Mouse (Mus musculus) E14TG2a.4 (cell line): ENCODE results near the gene Lpin1.

ENCODE experiments used
- H3K27me3 ChIP-seq: 2 replicates; pipeline ENCODE4 v1.6.1; 2014; ENCODE audit warnings: low read length, control low read depth; ENCODE audit not compliant: insufficient read depth
- H3K36me3 ChIP-seq: 2 replicates; pipeline ENCODE4 v1.6.1; 2014; ENCODE audit warnings: low read length, control low read depth; ENCODE audit not compliant: insufficient read depth
- H3K4me1 ChIP-seq: replicated peaks from 2 replicates; pipeline ENCODE4 v1.6.1; 2014; ENCODE audit warnings: low read depth, low read length, control low read depth
- H3K4me3 ChIP-seq: replicated peaks from 2 replicates; pipeline ENCODE4 v1.5.1; 2014; ENCODE audit warnings: mild to moderate bottlenecking, low read length
- H3K9me3 ChIP-seq: 2 replicates; pipeline ENCODE4 v1.6.1; 2014; ENCODE audit warnings: low read length, control low read depth
- CTCF ChIP-seq: conservative IDR thresholded peaks from 2 replicates; pipeline ENCODE4 v1.5.1; 2014; ENCODE audit warnings: low read length
- NANOG ChIP-seq: IDR thresholded peaks from 2 replicates; pipeline ENCODE4 v1.6.1; 2014; ENCODE audit warnings: borderline replicate concordance, low read length, mixed read lengths
- POU5F1 ChIP-seq: IDR thresholded peaks from 2 replicates; pipeline ENCODE4 v1.6.1; 2014; ENCODE audit warnings: low read length, borderline replicate concordance

Gene Lpin1

GRCm38 (mm10) chr12:16643508-16644345, 33.0 kb upstream of the Lpin1 start:
- H3K27me3 ChIP-seq = peaks cover 11% of the 10 kb centered on the region
- no peaks in the 10 kb centered on the region for H3K4me1 ChIP-seq
- no peak overlapping the region for H3K4me3 ChIP-seq
- H3K9me3 ChIP-seq = no peaks in the 10 kb centered on the region
- H3K36me3 ChIP-seq = no peaks in the 10 kb centered on the region
- no peak for TF ChIP-seq NANOG
- TF ChIP-seq POU5F1 = no peak
- TF ChIP-seq CTCF = no peak

GRCm38 (mm10) chr12:16642000-16642399, 31.2 kb upstream of the Lpin1 start:
- no peaks in the 10 kb centered on the region for H3K4me1 ChIP-seq
- no peak overlapping the region for H3K4me3 ChIP-seq
- peaks cover 6% of the 10 kb centered on the region for H3K27me3 ChIP-seq
- TF ChIP-seq CTCF = peak; percentile 51
- TF ChIP-seq NANOG = no peak
- no peak for TF ChIP-seq POU5F1
- no peaks in the 10 kb centered on the region for H3K36me3 ChIP-seq
- H3K9me3 ChIP-seq = no peaks in the 10 kb centered on the region

GRCm38 (mm10) chr12:16640075-16640474, 29.3 kb upstream of the Lpin1 start:
- Histone ChIP-seq H3K27me3 (peaks cover 4% of the 10 kb centered on the region; the same call in 1 of the 2 replicates), H3K4me1 (no peaks in the 10 kb centered on the region), H3K36me3 (no peaks in the 10 kb centered on the region), H3K4me3 (no peak overlapping the region), H3K9me3 (no peaks in the 10 kb centered on the region)
- TF ChIP-seq CTCF = no peak

- H3K9me3 ChIP-seq = no peaks in the 10 kb centered on the region
- TF ChIP-seq POU5F1 = no peak
- peak; percentile 38 for TF ChIP-seq CTCF
- H3K36me3 ChIP-seq = no peaks in the 10 kb centered on the region
- no peak overlapping the region for H3K4me3 ChIP-seq
- H3K4me1 ChIP-seq = no peaks in the 10 kb centered on the region
- H3K27me3 ChIP-seq = peaks cover 4% of the 10 kb centered on the region; the same call in 1 of the 2 replicates
These were observed 28.5 kb upstream of the Lpin1 start for GRCm38 (mm10) chr12:16639078-16639771.

- no peaks in the 10 kb centered on the region for H3K9me3 ChIP-seq
- TF ChIP-seq CTCF (no peak), POU5F1 (no peak), NANOG (no peak)
These were observed 25.1 kb upstream of the Lpin1 start for GRCm38 (mm10) chr12:16635816-16636215.

GRCm38 (mm10) chr12:16634075-16634813, 23.5 kb upstream of the Lpin1 start:
- Histone ChIP-seq H3K4me1 (peaks cover 13% of the 10 kb centered on the region), H3K27me3 (no peaks in the 10 kb centered on the region), H3K36me3 (no peaks in the 10 kb centered on the region), H3K4me3 (no peak overlapping the region), H3K9me3 (no peaks in the 10 kb centered on the region)
- TF ChIP-seq NANOG (no peak), CTCF (peak; percentile 81)

More at GRCm38 (mm10) chr12:16635816-16636215, 25.1 kb upstream of the Lpin1 start:
- H3K36me3 ChIP-seq = no peaks in the 10 kb centered on the region
- H3K4me1 ChIP-seq = peaks cover 1% of the 10 kb centered on the region; the same call in 1 of the 2 replicates
- no peaks in the 10 kb centered on the region for H3K27me3 ChIP-seq
- H3K4me3 ChIP-seq = no peak overlapping the region

- Histone ChIP-seq H3K27me3 (no peaks in the 10 kb centered on the region), H3K9me3 (no peaks in the 10 kb centered on the region), H3K4me3 (no peak overlapping the region), H3K36me3 (no peaks in the 10 kb centered on the region), H3K4me1 (peaks cover 15% of the 10 kb centered on the region)
- no peak for TF ChIP-seq CTCF
- TF ChIP-seq NANOG = no peak
- TF ChIP-seq POU5F1 = no peak
These were observed 22.5 kb upstream of the Lpin1 start for GRCm38 (mm10) chr12:16633235-16633634.

GRCm38 (mm10) chr12:16631423-16631822, 20.7 kb upstream of the Lpin1 start:
- Histone ChIP-seq H3K9me3 (no peaks in the 10 kb centered on the region), H3K4me3 (no peak overlapping the region), H3K4me1 (peaks cover 15% of the 10 kb centered on the region), H3K36me3 (no peaks in the 10 kb centered on the region), H3K27me3 (no peaks in the 10 kb centered on the region)
- TF ChIP-seq POU5F1 = no peak
- no peak for TF ChIP-seq NANOG
- TF ChIP-seq CTCF = no peak

- TF ChIP-seq POU5F1 = no peak
- TF ChIP-seq NANOG = no peak
- no peak for TF ChIP-seq CTCF
- Histone ChIP-seq H3K4me3 (no peak overlapping the region), H3K27me3 (no peaks in the 10 kb centered on the region), H3K9me3 (no peaks in the 10 kb centered on the region), H3K36me3 (no peaks in the 10 kb centered on the region), H3K4me1 (peaks cover 15% of the 10 kb centered on the region)
These were observed 20.1 kb upstream of the Lpin1 start for GRCm38 (mm10) chr12:16630866-16631185.
